Mouse (Mus musculus) heart, postnatal 0 days (tissue): ENCODE results near the gene Synrg. TPM values are rescaled to one million over a fixed set of nuclear protein-coding genes. Genes with fewer than 3 reads are reported as not detected.
A peak's percentile ranks its signal among the peaks of the same experiment; 100 is the strongest.

Source experiments
- ATAC-seq: fragments of 200-750 bp; cut with Nextera tagmentation; 2 replicates; pipeline ENCODE4 v1.8.0; 2017; ENCODE audit warnings: low read depth, moderate number of reproducible peaks, moderate library complexity; ENCODE audit not compliant: insufficient read depth
- DNase-seq: peaks from one replicate; pipeline ENCODE4 v3.0.0-alpha.2; 2016; ENCODE audit warnings: low spot score
- H3K27ac ChIP-seq: fragments of 300-500 bp; sonication (generic); 2 replicates; pipeline ENCODE4 v1.5.1; 2014; ENCODE audit warnings: low read depth, mild to moderate bottlenecking
- H3K27me3 ChIP-seq: fragments of 300-500 bp; sonication (generic); 2 replicates; pipeline ENCODE4 v1.6.1; 2014; ENCODE audit warnings: low read length, mixed read lengths; ENCODE audit not compliant: control insufficient read depth, insufficient read depth
- H3K36me3 ChIP-seq: fragments of 300-500 bp; sonication (generic); replicated peaks from 2 replicates; pipeline ENCODE4 v1.6.1; 2014; ENCODE audit warnings: low read length, mixed read lengths; ENCODE audit not compliant: control insufficient read depth, insufficient read depth
- H3K4me1 ChIP-seq: fragments of 300-500 bp; sonication (generic); 2 replicates; pipeline ENCODE4 v1.6.1; 2014; ENCODE audit warnings: antibody characterized with exemption; ENCODE audit not compliant: control insufficient read depth, insufficient read depth
- H3K4me2 ChIP-seq: fragments of 300-500 bp; sonication (generic); 2 replicates; pipeline ENCODE4 v1.6.1; 2014; ENCODE audit warnings: low read depth, mild to moderate bottlenecking, low read length, moderate library complexity
- H3K4me3 ChIP-seq: fragments of 300-500 bp; sonication (generic); 2 replicates; pipeline ENCODE4 v1.5.1; 2014; ENCODE audit warnings: low read depth, low read length
- H3K9ac ChIP-seq: fragments of 300-500 bp; sonication (generic); replicated peaks from 2 replicates; pipeline ENCODE4 v1.6.1; 2014; ENCODE audit warnings: low read depth, low read length, mixed read lengths
- H3K9me3 ChIP-seq: fragments of 300-500 bp; sonication (generic); replicated peaks from 2 replicates; pipeline ENCODE4 v1.6.1; 2016; ENCODE audit warnings: low read length; ENCODE audit not compliant: control insufficient read depth
- CTCF ChIP-seq: IDR thresholded peaks from 2 replicates; pipeline ENCODE4 v1.5.1; 2016; ENCODE audit warnings: antibody characterized with exemption, control low read depth, low read depth
- EP300 ChIP-seq: IDR thresholded peaks from 2 replicates; pipeline ENCODE4 v1.6.1; 2016; ENCODE audit warnings: antibody characterized with exemption, low read depth
- WGBS: fragments of 180-500 bp; shearing (Covaris S2); extraction: QIAGEN DNeasy Blood & Tissue Kit; methylation state at CpG from one replicate; pipeline ENCODE4 v1.1.7; 2014; 5-methylcytosine and 5-hydroxymethylcytosine counted together
- polyA plus RNA-seq: library from polyadenylated mRNA; unstranded; fragments of >200 nt; fragmentation: Nextera tagmentation; extraction: Ambion mirVana; gene quantifications from 2 replicates; pipeline ENCODE4 v1.2.1, GENCODE M21; 2015
- total RNA-seq: library from RNA; depleted of rRNA; stranded (reverse); fragments of >200 nt; gene quantifications from 2 replicates; pipeline ENCODE4 v1.2.3, GENCODE M21; 2014; ENCODE audit warnings: low replicate concordance

Synrg gene
- total and polyA plus RNA-seq, 2 experiments from 2014 or later = 5.0 to 8.9 TPM

DNA sequence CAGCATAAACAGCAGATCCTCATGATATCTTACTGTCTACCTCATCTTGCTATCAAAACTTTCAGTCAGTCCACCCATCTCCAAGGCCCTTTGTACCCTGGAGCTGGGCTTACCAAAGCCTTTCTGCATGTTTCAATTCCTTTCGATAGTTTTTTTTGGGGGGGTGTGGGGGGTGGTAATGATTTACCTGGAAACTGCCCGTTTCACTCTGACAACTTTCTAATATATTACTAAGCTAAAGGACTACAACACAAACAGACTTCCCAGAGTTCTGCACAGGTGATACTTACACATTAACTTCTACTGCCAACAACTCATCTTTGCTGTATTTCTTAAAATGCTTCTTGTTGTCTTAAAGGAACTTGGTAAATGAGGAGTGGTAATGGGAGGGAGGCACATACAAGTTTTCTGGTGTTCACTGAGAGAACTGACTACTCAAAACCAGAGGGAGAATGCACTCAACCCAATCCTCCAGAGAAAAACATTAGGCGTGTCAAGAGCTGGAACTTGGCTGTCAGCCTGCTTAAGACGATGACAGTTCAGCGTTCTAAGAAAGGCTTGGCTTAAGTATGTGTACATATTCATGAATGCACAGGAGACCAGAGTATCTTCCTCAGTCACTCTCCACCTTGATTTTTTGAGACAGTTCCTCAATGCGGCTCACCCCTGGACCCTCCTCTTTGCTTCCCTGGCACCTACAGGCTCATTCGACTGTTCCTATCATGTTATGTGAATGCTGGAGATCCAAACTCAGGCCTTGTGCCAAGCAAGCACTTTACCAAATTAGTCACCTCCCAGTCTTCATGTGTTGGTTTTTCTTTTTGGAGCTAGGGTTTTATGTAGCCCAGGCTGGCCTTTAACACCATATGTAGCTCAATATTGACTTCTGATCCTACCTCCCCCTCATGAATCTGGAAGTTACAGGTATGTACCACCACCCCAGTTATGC is 109.9 kb downstream of the Synrg start:
- H3K4me3 ChIP-seq = no peak overlapping the region
- no peak overlapping the region for H3K4me2 ChIP-seq
- ATAC-seq (no peak), DNase-seq (no peak)
- TF ChIP-seq CTCF = no peak
- TF ChIP-seq EP300 = no peak
- 0 out of 2 replicates have a peak, but pooled peaks cover 8% of the 10 kb centered on the region for H3K4me1 ChIP-seq
- peaks cover 6% of the 10 kb centered on the region; the same call in 1 of the 2 replicates for H3K36me3 ChIP-seq
- WGBS = 46% methylated on average over 7 of the region's 7 CpGs
- no peak overlapping the region for H3K9ac ChIP-seq
- peaks cover 12% of the 10 kb centered on the region for H3K27me3 ChIP-seq
- H3K27ac ChIP-seq = no peak overlapping the region
- no peaks in the 10 kb centered on the region for H3K9me3 ChIP-seq

DNA sequence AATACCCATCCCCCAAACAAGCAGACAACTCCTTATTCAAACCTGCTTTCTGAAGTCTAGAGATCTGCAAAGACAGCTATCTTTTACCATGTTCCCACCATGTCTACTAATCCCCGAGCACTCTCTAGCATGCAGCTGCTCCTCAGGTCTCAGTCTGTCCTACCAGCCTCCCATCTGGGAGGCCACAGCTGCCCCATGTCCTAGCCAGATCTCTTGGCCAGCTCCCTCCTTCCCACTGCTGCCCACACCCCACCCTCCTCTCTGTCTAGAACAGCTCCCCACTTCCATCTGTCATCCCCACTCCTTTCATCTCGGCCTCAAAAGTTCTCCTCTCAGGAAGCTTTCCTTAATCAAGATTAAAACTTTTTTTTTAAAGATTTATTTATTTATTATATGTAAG is 112.8 kb downstream of the Synrg start:
- 72% methylated on average over 2 of the region's 2 CpGs for WGBS

DNA sequence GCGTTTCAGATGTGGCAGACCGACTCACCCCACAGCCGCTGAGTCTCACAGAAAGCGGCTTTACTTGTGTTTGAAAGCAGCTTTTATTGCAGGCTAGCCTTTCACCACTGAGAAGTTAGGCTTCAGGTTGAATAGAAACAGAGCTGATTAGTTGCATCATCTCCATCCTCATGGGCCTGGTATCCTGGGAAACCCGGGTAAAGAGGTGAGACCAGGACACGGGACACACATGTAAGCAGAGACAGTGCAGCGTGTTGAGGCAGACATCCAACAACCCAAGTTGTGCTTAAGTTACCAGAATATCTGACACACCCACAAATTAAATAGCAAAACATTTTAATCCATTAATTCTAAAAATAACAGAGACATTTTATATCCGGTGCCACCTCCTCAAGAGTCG is 114.4 kb downstream of the Synrg start:
- Histone ChIP-seq H3K27ac (no peak overlapping the region), H3K4me3 (no peak overlapping the region), H3K4me2 (no peak overlapping the region), H3K9me3 (no peaks in the 10 kb centered on the region), H3K36me3 (peaks cover 12% of the 10 kb centered on the region; the same call in 1 of the 2 replicates), H3K27me3 (no peaks in the 10 kb centered on the region), H3K9ac (no peak overlapping the region), H3K4me1 (peaks cover 16% of the 10 kb centered on the region; the same call in 1 of the 2 replicates)
- ATAC-seq = no peak
- DNase-seq = no peak
- TF ChIP-seq EP300 = no peak
- TF ChIP-seq CTCF = no peak
- 86% methylated on average over 9 of the region's 9 CpGs for WGBS

More for the DNA sequence above, 112.8 kb downstream of the Synrg start:
- Histone ChIP-seq H3K36me3 (peaks cover 6% of the 10 kb centered on the region; the same call in 1 of the 2 replicates), H3K27me3 (no peaks in the 10 kb centered on the region), H3K4me2 (no peak overlapping the region), H3K9ac (no peak overlapping the region), H3K9me3 (no peaks in the 10 kb centered on the region), H3K27ac (no peak overlapping the region), H3K4me1 (peaks cover 16% of the 10 kb centered on the region; the same call in 1 of the 2 replicates), H3K4me3 (no peak overlapping the region)
- DNase-seq (no peak), ATAC-seq (no peak)
- TF ChIP-seq CTCF = no peak
- TF ChIP-seq EP300 = no peak

DNA sequence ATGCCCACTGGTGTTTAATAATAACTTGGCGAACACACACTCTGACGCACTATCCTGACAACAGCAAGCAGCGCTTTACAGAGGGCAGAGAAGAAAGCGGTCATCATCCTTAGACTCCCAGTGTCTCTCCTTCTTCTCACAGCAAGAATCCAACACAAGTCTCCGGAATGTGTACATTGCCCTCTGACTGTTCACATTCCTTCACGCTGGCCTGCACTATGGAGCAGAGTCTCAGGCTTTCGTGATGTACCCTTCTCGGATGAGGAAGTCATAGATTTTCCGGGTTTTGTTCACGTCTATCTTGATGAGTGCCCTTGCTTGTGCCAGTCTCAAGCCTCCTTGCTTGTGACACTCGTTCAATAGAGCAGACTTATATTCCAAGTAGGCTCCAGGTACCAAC is 115.1 kb downstream of the Synrg start:
- 82% methylated on average over 11 of the region's 11 CpGs for WGBS
- DNase-seq = no peak
- Histone ChIP-seq H3K9ac (no peak overlapping the region), H3K27me3 (no peaks in the 10 kb centered on the region), H3K4me2 (no peak overlapping the region), H3K36me3 (peaks cover 15% of the 10 kb centered on the region; the same call in 1 of the 2 replicates), H3K9me3 (no peaks in the 10 kb centered on the region), H3K4me3 (no peak overlapping the region), H3K4me1 (peaks cover 8% of the 10 kb centered on the region; the same call in 1 of the 2 replicates), H3K27ac (no peak overlapping the region)
- no peak for ATAC-seq
- TF ChIP-seq EP300 (no peak), CTCF (no peak)

DNA sequence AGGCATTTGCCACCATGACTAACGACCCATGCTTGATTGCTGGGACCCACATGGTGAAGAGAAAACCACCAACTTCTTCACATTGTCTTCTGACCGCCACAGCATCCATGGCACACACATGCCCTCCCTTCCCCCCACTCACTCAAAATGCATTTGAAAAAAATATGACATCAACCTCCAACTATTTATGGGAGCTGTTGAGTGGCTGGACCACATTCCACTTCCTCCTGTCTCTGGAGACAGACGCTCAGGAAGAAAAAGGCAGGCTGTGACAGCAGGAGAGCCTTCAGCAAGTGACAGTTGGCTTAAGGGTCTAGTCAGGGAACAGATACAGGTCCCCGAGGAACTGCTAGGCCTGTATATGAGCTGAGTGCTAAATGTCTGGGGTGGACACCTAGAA is 115.7 kb downstream of the Synrg start:
- Histone ChIP-seq H3K9me3 (no peaks in the 10 kb centered on the region), H3K4me1 (peaks cover 8% of the 10 kb centered on the region; the same call in 1 of the 2 replicates), H3K27ac (0 out of 2 replicates have a peak overlapping the region, but pooled peaks have one; percentile 35), H3K4me2 (no peak overlapping the region), H3K36me3 (peaks cover 17% of the 10 kb centered on the region; the same call in 1 of the 2 replicates), H3K9ac (no peak overlapping the region), H3K27me3 (no peaks in the 10 kb centered on the region), H3K4me3 (no peak overlapping the region)
- no peak for TF ChIP-seq CTCF
- TF ChIP-seq EP300 = no peak
- ATAC-seq (peak; percentile 85; the same call in 1 of the 2 replicates), DNase-seq (peak; percentile 57)
- 34% methylated on average over 4 of the region's 4 CpGs for WGBS
